Mouse (Mus musculus): Measurements from ENCODE around the gene Creb3.
A peak's percentile ranks its signal among the peaks of the same experiment; 100 is the strongest.

The Creb3 gene

DNA sequence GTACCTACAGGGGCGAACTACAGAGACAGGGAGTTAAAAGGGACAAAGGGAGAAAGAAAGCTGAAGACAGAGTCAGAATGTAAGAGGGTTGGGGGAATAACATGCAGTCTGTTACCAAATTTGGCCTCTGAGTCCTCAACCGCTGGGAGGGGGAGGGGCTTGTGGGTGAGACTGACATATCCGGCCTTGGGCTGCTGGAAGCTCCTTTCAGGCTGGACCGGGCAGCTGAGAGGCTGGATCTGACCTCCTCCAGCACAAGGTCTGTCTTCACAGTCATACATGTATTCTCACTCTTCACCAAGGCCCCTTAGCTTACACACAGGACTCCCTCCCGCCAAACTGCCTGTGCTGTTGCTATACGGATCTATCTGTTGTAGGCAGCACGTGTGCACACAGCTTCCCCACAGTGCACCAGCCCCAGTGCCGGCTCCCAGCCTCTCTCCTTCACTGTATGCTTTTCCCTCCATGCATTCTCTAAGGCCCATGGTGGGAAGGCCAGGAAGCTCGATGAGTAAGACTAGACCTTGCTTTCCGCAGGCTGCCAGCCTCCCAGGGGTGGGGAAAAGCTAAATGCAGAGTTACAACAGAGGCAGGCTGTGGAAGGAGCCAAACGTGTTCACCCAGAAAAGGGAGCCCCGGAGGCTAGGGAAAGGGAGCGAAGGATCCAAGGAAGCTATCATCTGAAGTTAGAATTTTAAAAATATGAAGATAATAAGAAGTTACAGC is 3.3 kb upstream of the Creb3 start:
- DNase-seq: peak; percentile 87 to 93

DNA sequence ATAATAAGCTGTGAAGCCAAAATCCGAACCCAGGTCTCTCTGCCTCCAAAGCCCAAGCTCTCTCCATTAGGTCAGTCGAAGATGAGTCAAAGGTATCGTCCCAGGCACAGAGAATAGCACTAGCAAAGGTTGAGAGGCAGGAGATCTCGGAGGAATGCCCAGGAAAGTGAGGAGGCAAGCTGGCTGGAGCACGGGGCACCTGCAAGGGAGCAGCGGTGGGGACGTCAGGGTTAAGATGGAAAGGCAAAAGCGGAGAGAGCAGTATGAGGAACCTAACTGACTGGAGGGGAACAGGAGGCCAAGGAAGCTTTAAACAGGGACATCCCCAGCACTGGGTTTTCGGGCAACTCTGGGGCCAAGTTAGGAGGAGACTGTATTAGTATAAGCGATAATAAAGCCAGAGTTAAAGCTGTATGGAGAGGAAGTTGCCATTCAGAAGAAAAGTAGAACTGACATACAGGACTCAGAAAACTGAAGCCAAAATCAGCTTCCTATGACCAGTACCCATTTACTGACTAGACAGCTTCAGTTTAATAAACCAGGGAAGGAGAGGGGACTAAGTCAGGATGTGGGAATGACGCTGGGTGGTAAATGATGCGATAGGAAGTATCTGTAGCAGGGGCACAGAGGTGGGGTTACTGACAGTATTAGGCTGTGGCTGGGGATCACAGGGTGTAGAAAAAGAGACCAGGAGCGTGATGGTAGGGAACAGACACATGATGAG is 2.5 kb upstream of the Creb3 start:
- DNase-seq: no peak

DNA sequence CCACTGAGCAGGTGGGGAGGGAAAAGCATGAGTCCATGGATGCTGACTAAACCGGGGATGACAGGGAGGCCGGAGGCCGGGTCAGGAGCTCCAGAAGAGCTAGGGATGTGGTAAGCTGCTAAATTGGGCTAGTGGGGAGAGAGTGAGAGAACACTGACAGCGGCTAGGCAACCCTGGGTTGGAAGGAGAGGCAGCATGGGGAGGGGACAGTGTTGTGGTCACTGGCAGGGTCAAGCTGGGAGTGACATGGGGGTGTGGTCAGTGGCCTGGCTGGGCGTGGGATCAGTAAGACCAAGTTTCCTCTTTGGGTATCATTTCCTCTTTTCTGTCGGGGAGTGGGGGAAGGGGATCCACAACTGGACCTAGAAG is 1.9 kb upstream of the Creb3 start:
- DNase-seq: peak; percentile 65 to 72

DNA sequence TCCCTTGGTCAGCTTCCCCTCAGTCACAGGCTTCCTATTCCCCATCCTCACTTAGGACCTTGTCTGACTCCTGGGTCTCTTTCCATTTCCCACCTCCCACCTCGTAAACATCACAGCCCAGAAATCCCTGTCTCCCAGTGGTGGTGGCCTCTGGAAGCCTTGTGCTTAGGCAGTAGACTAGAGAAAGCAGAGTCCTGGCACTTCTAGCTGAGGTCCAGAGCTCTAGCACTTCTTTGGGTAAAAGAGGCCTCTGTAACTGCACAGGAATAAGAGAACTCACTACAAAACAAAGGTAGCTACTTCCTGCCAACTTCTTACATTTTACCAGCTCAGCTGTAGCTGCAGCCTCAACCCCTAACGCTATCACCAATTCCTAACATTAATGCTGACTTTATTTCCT is 1.2 kb upstream of the Creb3 start:
- no peak for DNase-seq

DNA sequence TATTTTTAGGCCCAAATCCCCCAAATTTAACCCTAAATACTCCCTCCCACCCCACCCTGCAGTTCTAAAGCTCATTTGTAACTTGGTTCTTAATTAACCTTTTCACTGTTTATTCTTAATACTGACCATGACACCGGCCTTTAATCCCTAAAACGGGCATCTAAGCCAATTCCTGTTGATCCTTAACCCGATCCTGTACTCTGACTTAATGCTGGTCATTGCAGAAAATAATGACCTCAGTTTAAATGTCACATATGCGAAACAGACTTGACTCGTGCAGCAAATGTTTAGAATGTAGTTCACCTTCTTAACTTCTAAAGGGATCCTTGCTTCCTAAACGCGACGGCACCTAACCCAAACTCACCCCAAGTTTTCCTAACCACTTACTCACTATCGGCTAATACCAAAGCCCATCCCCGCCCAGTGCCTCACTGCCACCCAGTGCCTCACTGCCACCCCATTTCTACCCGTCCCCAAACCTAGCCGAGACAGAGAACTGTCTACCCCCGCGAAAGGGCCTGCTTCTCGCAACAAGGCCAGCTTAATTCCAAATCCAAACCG is 616 bp upstream of the Creb3 start:
- DNase-seq: no peak

DNA sequence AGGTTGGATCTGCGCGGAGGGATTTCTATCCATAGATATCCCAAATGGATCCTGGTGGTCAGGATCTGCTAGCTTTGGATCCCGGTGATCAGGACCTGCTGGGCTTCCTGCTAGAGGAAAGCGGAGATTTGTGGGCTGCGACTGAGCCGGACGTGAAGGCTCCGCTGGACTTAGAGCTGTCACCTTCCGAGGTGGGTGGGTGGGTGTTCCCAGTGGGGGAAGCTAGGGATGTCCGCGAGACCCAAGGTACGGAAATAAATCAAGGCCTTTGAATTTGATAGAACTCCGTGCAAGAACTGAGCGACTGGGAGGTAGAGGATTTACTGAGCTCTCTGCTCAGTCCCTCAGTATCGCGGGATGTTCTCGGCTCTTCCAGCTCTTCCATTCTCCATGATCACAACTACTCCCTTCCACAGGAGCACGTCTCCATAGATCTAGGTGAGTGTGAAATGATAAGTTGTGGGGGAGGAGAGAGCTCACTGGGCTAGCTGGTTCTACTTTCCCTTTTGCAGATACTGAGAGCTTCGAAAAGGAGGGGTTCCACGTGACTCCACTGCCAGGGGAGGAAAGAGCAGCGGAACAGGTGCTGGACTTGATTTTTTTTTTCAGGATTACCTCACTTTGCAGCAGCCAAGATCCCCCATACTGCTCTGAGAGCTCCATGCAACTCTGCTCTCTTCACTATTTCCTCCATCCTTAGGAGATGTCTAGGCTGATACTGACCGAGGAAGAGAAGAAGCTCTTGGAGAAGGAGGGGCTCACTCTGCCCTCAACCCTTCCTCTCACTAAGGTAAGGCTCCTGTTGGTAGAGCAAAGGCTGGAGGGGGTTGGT is 853 bp downstream of the Creb3 start:
- DNase-seq: no peak

DNA sequence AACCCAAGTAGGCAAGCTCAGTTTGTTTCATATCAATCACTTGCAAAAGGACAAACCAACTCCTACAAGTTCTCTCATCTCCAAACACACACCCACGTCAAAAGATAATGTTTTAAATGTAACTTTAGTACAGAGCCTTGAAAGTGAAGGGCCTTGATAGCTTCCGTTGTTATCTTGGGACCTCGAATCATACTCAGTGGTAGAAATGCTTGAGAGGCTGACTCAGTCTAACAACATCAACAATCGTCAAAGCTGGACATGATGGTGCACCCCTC is 1.4 kb downstream of the Creb3 start:
- DNase-seq: no peak

DNA sequence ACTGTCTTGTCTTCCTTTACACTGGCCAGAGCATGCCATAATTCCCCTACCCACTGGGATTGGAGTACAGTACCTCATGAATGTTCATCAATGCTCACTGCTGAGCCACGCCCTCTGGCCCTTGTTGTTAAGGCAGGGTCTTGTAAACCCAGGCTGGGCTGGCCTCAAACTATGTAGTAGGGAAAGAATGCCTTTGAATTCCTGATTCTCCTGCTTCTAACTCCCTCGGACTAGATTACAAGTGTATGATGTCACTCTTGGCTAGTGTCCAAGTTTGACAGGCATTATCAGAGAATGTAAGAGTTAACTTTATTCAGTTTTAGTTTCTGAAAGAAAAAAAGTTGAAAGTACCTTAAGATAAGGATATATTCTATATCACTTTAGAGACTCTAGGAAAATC is 2.1 kb downstream of the Creb3 start:
- no peak for DNase-seq

DNA sequence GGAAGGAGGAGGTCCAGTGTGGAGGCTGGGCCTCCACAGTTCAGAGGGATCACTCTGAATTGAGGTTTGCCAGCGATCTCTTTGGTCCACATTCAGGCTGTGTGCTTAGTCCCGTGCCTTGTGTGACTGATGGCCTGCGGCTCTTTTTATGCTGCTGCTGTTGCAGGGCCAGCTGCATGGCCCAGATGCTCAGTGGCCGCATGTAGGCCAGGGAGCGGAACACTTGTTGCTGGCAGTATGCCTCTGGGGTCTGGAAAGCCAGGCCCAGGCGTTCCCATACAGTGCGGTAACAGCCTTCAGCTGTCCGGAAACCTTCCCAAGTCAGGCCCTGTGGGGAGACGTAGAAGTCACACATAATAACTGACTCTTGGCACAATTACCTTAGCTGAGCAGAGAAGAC is 5.0 kb downstream of the Creb3 start:
- no peak for DNase-seq

DNA sequence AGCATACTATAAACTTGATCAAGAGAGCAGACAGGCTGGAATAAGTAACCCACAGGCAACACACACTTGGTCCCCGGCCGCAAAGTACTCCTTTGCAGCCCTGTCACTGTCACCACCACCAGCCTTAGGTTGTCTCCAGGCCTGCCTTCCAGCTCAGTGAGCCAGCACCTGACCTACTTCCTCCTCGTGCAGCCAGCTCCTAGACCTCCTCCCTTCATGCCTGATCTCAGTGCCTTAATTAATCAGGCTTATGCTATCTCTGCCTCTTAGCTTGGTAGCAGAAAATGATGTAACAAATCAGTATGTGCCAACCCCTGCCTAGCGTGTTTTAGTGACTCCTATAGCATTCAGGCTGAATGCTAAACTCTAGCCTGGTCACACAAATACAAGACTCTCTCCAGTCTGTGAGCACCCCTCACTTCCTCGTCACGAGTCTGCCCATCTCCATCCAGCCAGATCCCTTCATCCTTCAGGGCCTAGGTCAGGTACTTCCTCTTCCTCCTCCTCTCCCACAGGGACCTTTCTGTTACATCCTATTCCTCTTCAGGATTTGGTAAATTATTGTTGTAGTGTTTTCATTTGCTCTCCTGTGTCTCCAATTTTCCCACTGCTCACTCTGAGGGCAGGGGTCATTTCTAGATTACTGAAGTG is 9.4 kb downstream of the Creb3 start:
- DNase-seq: no peak

DNA sequence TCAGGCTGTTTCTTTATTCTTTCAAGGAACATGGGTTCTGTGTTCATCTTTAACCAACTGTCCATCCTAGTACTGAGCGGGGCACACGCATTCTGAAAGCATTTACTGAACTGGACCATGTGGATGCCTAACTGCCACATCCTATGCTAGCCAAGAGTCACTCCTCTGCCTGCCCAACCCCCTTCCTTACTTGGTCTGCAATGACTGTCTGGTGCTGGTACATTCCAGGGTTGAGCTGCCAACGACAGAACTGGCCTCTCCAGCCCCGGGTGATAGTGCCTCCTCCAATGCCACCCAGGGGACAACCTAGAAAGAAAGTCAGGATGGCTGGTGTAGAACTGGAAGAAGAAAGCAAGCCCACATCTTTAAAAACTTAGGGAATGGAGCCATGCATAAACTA is 11.4 kb downstream of the Creb3 start:
- no peak for DNase-seq

DNA sequence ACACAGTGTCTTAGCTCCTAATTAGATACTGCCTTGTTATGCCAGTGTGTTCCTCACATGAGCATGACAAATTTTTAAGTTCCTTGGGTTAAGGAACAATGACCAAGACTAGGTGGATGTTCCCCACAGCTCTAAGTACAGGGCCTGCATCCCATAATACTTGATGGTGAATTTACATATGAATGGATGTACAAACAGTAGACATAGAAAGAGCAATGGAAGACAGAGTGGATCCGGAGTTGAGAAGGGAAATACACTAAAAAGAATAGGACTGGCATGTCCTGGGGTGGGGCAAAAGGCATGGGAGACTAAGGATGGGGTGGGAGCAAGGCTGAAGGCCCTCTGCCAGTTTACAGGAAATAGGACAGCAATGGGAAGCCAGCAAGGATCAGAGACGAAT is 13.2 kb downstream of the Creb3 start:
- no peak for DNase-seq

DNA sequence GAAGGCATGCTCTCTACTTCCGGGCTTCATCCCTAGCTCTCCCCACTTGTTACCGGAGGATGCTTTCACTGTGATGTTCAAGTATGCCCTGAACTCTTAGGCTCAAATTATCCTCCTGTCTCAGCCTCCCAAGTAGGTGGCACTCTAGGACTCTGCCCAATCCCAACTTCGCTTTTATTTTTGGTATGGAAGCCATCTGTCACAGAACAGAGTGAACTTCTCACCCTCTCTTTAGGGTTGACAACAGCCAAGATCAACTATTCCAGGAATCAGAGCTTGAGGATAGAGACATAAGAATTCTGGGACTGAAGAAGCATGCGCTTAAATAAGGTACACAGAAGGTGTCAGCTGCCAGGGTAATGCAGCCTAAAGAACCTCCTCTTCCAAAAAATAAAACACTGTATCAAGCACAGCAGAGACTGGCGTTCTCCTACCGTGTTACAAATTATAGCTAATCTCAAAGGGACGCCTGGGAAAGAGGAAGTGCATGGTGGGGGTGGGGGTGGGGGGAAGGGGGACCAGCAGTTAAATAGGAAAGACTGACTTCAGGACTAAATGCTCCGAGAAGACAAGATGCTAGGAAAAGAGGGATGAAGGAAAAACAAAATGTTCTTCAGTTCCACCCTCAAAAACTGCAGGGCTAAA is 15.2 kb downstream of the Creb3 start:
- no peak for DNase-seq

DNA sequence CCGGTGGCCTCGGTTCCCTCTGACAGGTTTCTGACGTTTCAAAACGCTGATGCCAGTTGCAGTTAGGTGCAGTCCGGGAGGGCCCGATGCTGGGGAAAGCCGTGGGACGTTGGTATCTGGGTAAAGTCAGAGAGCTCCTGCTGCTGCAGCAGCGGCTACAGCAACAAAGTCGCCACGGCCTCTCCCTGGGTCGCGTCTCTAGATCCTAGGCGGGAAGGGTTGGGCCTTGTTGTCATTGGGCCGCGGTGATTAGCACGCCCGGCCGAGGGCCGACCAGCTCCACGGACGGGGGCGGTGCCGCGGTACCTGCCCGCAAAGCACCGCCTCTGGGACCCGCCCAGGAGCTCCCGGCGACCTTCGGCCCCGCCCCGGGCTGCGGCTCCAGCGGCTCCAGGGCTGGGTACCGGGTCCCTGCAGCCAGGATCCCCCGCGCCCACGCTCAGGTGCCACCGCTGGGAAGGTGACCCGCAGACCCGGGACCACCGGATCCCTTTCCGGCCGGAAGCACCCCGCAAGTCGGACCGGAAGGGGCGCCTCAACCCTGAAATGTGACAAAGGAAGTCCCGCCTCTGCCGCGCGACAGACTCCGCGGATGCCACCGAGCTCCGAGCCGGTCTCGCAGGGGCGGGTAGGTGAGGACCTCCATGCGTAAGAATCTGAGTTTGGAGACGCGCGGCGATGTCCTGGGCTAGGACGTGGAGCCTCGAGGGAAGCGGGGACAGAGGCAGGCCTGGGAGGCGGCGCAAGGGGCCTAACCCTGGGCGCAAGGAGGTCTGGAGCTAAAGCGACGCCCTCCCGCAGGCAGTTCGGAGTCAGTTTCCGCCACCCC is 16.5 kb downstream of the Creb3 start, which contains the start of the genes Rgp1 and Gba2:
Gene Rgp1 (plus strand): TSS at position 340 of the 829 bp plus-strand sequence.
Gene Gba2 (minus strand): TSS at position 498 of the 829 bp plus-strand sequence.
- peak; percentile 89 to 94 for DNase-seq

DNA sequence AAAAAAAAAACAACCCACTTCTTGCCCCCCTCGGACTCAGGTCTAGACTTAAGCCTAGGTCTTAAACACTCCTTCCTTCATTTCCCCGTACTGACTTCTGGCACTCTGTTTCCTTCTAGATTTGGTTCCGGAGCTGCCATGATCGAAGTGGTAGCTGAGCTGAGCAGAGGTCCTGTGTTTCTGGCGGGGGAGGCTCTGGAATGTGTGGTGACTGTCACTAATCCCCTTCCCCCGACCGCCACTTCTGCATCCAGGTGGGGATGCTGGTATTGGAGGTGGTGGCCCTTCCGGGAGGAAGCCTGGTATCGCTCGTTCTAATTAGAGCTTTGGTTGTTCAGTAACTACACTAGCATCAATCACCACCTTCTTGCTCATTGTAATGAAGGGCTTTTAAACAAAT is 17.1 kb downstream of the Creb3 start:
- peak in 1 of 2 experiments; percentile 23 for DNase-seq

DNA sequence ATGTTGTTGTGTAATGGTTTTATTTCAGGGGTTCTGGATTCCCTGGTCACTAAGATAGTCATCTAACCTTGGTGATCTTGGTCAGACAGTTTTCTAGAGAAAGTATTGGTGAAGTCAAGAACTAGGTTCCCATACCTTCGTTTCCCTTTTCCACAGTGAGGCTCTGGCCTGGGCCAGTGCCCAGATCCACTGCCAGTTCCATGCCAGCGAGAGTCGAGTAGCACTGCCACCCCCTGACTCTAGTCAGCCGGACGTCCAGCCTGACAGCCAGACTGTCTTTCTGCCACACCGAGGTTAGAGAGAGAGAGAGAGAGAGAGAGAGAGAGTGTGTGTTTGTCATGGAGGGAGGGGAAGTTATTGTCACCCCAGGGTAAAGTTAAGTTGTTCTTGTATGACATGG is 17.6 kb downstream of the Creb3 start:
- no peak for DNase-seq

DNA sequence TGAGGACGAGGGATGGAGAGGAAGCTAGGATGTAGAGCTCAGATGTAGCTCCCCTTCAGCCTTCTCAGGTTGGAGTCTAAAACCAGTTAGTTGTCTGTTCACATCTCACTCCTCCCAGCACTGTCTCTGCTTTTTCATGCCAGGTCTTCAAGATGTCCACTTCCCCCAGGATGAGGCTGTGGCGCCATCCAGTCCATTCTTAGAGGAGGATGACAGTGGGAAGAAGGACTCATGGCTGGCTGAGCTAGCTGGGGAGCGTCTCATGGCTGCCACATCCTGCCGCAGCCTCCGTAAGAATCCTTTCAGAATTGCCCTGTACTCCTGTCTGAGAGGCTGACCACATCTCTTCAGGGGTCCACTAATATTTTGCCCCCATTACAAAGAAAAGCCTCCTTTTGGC is 18.6 kb downstream of the Creb3 start:
- DNase-seq: no peak

DNA sequence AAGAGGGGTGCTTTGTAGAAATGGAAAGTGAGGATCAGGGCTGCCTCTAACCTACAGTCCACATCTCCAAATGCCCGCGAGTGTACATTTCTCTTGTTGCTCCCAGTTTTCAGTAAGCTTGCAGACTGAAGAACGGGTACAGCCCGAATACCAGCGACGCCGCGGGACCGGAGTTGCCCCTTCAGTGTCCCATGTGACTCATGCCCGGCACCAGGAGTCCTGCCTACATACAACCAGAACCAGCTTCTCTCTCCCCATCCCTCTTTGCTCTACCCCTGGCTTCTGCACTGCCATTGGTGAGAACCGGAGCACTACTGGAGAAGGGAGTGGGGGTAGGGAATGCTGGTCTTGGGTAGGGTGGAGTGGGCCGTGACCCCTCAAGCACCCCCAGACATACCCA is 19.2 kb downstream of the Creb3 start:
- no peak for DNase-seq

DNA sequence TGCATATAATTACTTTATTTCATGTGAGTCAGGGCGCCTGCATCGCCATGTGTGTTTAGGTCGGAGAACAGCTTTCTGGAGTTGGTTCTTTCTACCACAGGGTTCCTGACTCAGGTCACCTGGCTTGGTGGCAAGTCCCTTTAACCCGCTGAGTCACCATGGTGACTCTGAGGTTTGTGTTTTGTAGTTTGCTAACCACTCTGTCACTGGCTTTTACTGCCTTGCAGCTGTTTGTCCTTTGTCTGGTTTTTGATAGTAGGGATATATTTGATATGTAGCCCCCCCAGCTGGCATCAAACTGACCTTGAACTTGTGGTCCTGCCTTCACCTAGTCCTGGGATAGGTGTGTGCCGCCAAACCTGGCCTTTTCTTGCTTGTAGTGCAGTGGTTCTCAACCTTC is 20.1 kb downstream of the Creb3 start:
- DNase-seq: no peak

DNA sequence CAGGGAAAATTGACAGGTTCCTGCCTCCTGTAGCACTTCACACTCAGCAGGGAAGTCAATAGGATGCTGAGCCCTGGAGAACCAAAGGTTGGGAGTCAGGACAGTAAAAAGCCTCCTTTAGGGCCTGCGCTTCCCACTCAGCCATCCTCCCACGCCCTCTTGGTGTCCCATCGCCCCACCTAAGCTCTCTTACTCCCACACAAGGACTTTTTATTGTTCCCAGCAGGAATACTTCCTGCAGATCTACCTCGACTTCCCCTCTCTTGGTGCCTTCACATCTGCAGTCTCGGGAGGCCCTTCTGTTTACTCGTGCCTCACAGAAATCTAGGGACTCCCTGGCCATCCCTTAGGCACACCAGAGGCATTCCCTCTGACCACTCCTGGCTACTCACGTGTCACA is 21.3 kb downstream of the Creb3 start:
- no peak for DNase-seq

All from kidney, postnatal 4 days (tissue).